In the genomic region with DNA sequence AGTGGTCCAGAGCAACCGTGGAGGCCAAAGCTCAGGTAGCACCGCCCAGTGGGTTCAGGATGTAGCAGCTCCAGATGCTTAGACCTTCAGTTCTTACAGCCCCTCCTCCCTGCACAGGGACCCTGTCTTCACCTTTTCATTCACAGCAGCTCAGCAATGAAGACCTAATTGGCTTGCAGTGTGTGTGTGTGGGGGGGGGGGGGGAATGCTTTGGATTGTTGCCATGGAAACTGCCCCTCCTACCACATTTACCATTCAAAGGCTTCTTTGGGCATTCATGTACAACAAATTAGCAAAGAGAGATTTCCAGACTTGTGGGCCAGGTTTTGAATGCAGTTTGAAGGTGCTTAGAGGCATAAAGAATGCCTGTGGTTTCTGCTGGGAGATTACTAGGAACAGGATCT, we compare ENCODE assay signal across 12 mouse cellular contexts. TPM values are rescaled to one million over a fixed set of nuclear protein-coding genes. Genes with fewer than 3 reads are reported as not detected.
A peak's percentile ranks its signal among the peaks of the same experiment; 100 is the strongest.
DNase-seq lines count a peak whose midpoint lies in the region; ATAC-seq and TF ChIP-seq lines count a peak whose summit lies in the region.
"Had no signal": no experiment of that assay in that cellular context is flagged by ENCODE, and none has a peak within 500 bp of the region (broad histone marks: within the 10 kb centered on the region; RNA-seq: fewer than 3 reads in every experiment).

No protein-coding gene starts in this region.

- ATAC-seq in forebrain, embryonic 13.5 days = peak; percentile 91
- no peak for ATAC-seq in limb, embryonic 11.5 days (ENCODE audit: insufficient number of reproducible peaks, low FRiP score, low TSS enrichment, low read depth)
- ATAC-seq: intestine, embryonic 16.5 days had no signal

- peak overlapping the region; percentile 93 for H3K27ac ChIP-seq in forebrain, embryonic 13.5 days
- no peak overlapping the region for H3K27ac ChIP-seq in limb, embryonic 11.5 days (replicated peaks; ENCODE audit: low read depth, low read length)
- H3K27ac ChIP-seq in gastrocnemius, adult 2 months = no peak overlapping the region
- H3K27ac ChIP-seq: heart, embryonic 15.5 days had no signal

- peak overlapping the region; percentile 35 for H3K4me2 ChIP-seq in forebrain, embryonic 13.5 days
- H3K4me2 ChIP-seq in limb, embryonic 11.5 days (ENCODE audit: low read depth, severe bottlenecking) = no peak overlapping the region
- H3K4me2 ChIP-seq: heart, embryonic 15.5 days had no signal

- H3K4me1 ChIP-seq in forebrain, embryonic 13.5 days = peaks cover 26% of the 10 kb centered on the region
- 0 out of 2 replicates have a peak, but pooled peaks cover 3% of the 10 kb centered on the region for H3K4me1 ChIP-seq in limb, embryonic 11.5 days (ENCODE audit: control insufficient read depth, insufficient read depth, low read length)
- H3K4me1 ChIP-seq: heart, embryonic 15.5 days had no signal

- H3K36me3 ChIP-seq in forebrain, embryonic 13.5 days (ENCODE audit: poor library complexity, severe bottlenecking) = no peaks in the 10 kb centered on the region
- H3K36me3 ChIP-seq in limb, embryonic 11.5 days (ENCODE audit: control insufficient read depth, insufficient read depth, low read length) = no peaks in the 10 kb centered on the region
- H3K36me3 ChIP-seq: heart, embryonic 15.5 days had no signal

- DNase-seq in testis, postnatal 14 days (ENCODE audit: low spot score) = peak; percentile 57
- DNase-seq in testis, postnatal 10 days (ENCODE audit: low spot score) = no peak
- peak; percentile 32 for DNase-seq in limb, embryonic 11.5 days (ENCODE audit: low spot score)
- no peak for DNase-seq in gastrocnemius, adult 2 months
- no peak for DNase-seq in frontal cortex, postnatal 36 days (ENCODE audit: low spot score in 2 of 2)
- DNase-seq in thymus, postnatal 25 days = no peak
- no peak for DNase-seq in right cerebral cortex, postnatal 36 days (ENCODE audit: low spot score in 2 of 2)
- DNase-seq: cerebellum, postnatal 14 days; lung, adult 18-20 months had no signal

- H3K4me3 ChIP-seq in forebrain, embryonic 13.5 days = no peak overlapping the region
- H3K4me3 ChIP-seq in limb, embryonic 11.5 days (ENCODE audit: low read depth, low read length) = no peak overlapping the region
- H3K4me3 ChIP-seq in gastrocnemius, adult 2 months = no peak overlapping the region
- H3K4me3 ChIP-seq: heart, embryonic 15.5 days had no signal

- H3K9me3 ChIP-seq in forebrain, embryonic 13.5 days (replicated peaks) = no peaks in the 10 kb centered on the region
- H3K9me3 ChIP-seq in limb, embryonic 11.5 days (ENCODE audit: control insufficient read depth, low read length) = no peaks in the 10 kb centered on the region
- H3K9me3 ChIP-seq: heart, embryonic 15.5 days had no signal

- H3K27me3 ChIP-seq in forebrain, embryonic 13.5 days = no peaks in the 10 kb centered on the region
- no peaks in the 10 kb centered on the region for H3K27me3 ChIP-seq in limb, embryonic 11.5 days (ENCODE audit: control insufficient read depth, insufficient read depth, low read length)
- H3K27me3 ChIP-seq: heart, embryonic 15.5 days had no signal

- WGBS in forebrain, embryonic 13.5 days = 7% methylated on average over 2 of the region's 2 CpGs
- 38% methylated on average over 2 of the region's 2 CpGs for WGBS in limb, embryonic 11.5 days

- H3K9ac ChIP-seq in forebrain, embryonic 13.5 days = peak overlapping the region; percentile 6; the same call in 1 of the 2 replicates
- H3K9ac ChIP-seq in limb, embryonic 11.5 days (ENCODE audit: low read length) = no peak overlapping the region
- H3K9ac ChIP-seq: heart, embryonic 15.5 days had no signal

- TF ChIP-seq CTCF in gastrocnemius, adult 2 months (IDR thresholded peaks at IDR 0.05) = no peak

- intact Hi-C loops in gastrocnemius, adult 2 months (cut with DNase I) = no loop called here

RNA-seq across cellular contexts. Expression of a gene that starts 5.8 kb away (rescaled TPM):
- polyA plus RNA-seq in forebrain, embryonic 13.5 days (2015; fragmentation: Nextera tagmentation; extraction: Ambion mirVana) = 67.7 and 76.8 TPM in 2 replicates
- 59.6 and 64.7 TPM in 2 replicates for polyA plus RNA-seq in limb, embryonic 11.5 days (2014; fragmentation: Nextera tagmentation; extraction: Ambion mirVana)
- total RNA-seq in gastrocnemius, adult 2 months (2021) = 10 to 100 TPM; 14.3 to 15.9 TPM

RNA-seq across cellular contexts. Expression of a gene that starts 48.5 kb away (rescaled TPM):
- polyA plus RNA-seq in forebrain, embryonic 13.5 days (2015; fragmentation: Nextera tagmentation; extraction: Ambion mirVana) = 20.0 and 22.9 TPM in 2 replicates
- polyA plus RNA-seq in limb, embryonic 11.5 days (2014; fragmentation: Nextera tagmentation; extraction: Ambion mirVana) = 23.3 and 23.8 TPM in 2 replicates
- total RNA-seq in gastrocnemius, adult 2 months (2021) = 10 to 100 TPM; 20.5 to 21.4 TPM

RNA-seq across cellular contexts. Expression of a gene that starts 48.6 kb away (rescaled TPM):
- 0.32 and 0.54 TPM in 2 replicates for polyA plus RNA-seq in forebrain, embryonic 13.5 days (2015; fragmentation: Nextera tagmentation; extraction: Ambion mirVana)
- 0.35 and 0.68 TPM in 2 replicates for polyA plus RNA-seq in limb, embryonic 11.5 days (2014; fragmentation: Nextera tagmentation; extraction: Ambion mirVana)
- not detected for total RNA-seq in gastrocnemius, adult 2 months (2021)

Comparison
In these comparisons a context has a peak if more than half of its experiments do, and no peak if none do; other contexts are left out.
1. DNase-seq: peak in testis, postnatal 14 days (single experiment) and limb, embryonic 11.5 days (single experiment); none in testis, postnatal 10 days (single experiment), gastrocnemius, adult 2 months (single experiment), frontal cortex, postnatal 36 days (0 of 2), thymus, postnatal 25 days (single experiment) and right cerebral cortex, postnatal 36 days (0 of 2).